Mouse (Mus musculus) CD4-positive naive resting alpha-beta T cell, adult 57 days (primary cell): ENCODE results near the gene Pitpnm1. TPM values are rescaled to one million over a fixed set of nuclear protein-coding genes. Genes with fewer than 3 reads are reported as not detected.

ENCODE experiments used
- total RNA-seq: library from RNA; stranded (reverse); gene quantifications from one replicate; pipeline ENCODE4 v1.2.4, GENCODE M21; 2023

Gene Pitpnm1
- total RNA-seq = 314 TPM

GRCm38 (mm10) chr19:4099837-4100717, at the start of gene Pitpnm1:
TSS of gene Pitpnm1 (plus strand) at chr19:4099998.

GRCm38 (mm10) chr19:4059069-4059740, 40.6 kb upstream of the Pitpnm1 start, which contains the start of gene Gstp3:
TSS of gene Gstp3 (minus strand) at chr19:4059569.

DNA sequence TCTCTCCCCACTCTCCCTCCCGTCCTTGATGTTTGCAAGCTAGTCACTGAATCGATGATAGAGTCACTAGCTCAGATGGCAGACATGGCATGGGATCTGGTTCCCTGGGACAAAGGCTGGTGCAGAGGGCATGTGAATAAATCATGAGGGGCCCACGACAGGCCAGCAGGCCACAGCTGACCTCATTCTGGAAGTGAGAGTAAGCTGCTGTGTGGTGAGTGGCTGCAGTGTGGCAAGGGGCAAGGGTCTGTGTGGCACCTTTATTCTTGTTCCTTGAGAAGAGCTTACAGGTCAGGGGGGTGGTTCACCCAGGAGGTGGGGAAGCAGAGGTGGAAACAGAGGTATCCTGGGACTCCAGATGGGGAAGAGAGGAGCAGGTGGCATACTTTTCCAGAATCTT, 18.4 kb upstream of the Pitpnm1 start, which contains the start of gene Cabp2:
Gene Cabp2, plus strand, starts transcription at position 185 of the 400 bp plus-strand sequence.

DNA sequence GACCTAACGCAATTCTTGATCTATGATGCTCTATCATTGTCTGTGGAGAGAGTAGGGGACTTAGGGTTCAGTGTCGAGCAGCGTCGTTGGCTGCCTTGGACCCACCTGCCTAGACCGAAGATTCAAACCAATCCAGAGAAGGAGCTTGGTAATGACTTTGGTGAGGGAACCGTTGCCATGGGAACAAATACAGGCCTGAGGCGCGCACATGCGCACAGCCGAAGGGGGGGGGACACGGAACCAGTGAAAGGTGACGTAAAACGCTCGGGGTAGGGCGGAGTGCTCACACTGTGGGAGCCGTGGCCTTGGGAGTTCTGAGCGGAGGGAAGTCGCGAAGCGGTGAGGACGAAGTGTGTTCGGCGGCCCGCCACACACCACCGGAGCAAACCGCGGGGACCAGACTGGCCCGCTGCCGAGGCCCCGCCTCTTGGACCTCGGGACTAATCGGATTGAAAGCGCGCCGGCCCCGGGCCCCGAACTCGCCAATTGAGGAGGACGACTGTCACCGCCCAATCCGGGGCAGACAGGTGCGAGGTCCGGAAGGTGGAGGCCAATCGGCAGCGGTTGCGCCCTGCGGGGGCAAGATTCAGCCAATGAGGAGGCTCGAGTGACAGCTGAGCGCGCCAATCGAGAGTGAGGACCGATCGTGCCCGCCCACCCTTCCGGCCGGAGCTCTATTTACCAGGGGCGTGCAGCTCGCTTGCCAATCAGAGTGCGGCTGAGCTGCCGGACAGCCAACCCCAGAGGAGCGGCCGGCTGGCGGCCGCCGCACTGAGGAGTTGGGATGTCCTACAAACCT, 3.0 kb upstream of the Pitpnm1 start, which contains the start of gene Cdk2ap2:
Gene Cdk2ap2, plus strand, starts transcription at position 541 of the 799 bp plus-strand sequence.

DNA sequence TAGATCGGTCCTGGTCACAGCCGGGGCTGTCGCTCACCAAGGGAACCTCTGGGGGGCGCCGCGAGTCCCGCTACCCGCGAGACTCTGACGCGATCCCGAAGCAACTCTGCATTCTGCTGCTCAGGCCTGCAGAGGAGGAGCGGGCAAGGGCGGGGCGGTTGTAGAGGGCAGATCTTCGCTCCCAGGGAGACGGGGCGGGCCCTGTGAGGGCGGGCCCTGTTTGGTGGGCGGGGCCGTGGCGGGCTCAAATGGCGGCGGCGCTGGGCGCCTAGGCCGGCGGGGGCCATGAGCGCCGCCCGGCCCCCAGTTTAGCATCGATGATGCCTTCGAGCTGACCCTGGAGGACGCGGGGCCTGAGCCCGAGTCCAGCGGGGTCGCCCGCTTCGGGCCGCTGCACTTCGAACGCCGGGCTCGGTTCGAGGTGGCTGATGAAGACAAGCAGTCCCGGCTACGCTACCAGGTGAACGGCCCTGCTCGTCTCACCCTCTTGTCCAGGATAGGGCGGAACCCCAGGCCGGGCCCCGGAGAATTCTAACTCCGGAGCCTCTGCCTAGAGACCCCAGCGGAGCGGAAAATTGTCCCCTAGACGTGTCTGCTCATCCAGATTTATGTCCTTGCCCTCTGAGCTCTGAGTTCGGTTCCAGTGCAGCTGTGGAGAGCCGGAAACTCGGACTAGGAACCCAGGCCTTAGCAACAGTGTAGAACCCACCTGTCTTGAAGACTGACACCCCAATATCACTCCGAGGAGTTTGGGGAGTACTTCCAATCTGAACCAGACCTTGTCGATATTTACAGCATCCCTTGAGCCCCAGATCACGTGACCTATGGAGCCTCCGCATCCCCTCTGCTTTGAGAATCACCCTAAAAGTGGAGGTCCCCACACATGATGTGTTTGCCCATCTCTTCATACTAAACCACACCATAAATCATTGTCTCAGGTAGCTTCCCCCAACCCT, 26.2 kb downstream of the Pitpnm1 start, which contains the start of gene Aip:
Gene Aip, minus strand, starts transcription at position 118 of the 956 bp plus-strand sequence.

GRCm38 (mm10) chr19:4139446-4139845, 39.6 kb downstream of the Pitpnm1 start, which contains the start of gene Gpr152:
TSS of gene Gpr152 (plus strand) at chr19:4139787.

DNA sequence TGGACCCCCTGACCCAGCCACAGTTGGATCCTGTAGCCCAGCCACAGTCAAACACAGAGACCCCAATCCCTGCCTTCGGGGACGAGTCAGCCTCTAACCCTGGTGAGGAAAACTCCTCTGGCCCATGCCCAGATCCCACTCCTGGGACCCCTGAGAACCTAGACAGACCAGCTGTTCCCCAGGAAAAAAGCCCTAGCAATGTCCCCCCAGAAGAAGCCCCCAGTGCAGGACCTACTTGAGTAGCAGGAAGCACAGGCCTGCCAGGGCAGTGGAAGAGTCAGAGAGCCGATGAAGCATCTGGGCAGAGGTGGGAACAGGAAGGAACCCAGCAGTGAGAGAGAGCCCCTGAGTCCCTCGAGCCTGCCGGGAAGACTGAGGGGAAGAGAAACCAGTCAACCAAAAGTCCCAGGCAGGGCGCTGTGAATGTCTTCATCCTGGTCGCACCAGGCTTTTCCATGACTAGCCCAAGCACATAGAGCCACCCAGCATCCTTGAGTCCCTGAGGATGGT, 44.0 kb downstream of the Pitpnm1 start, which contains the start of gene Cabp4:
Gene Cabp4, minus strand, starts transcription at position 275 of the 510 bp plus-strand sequence.

GRCm38 (mm10) chr19:4148491-4148806, 48.7 kb downstream of the Pitpnm1 start, which contains the start of gene Coro1b:
TSS of gene Coro1b (plus strand) at chr19:4148619.

GRCm38 (mm10) chr19:4153232-4153654, 53.4 kb downstream of the Pitpnm1 start, which contains the start of gene Ptprcap:
TSS of gene Ptprcap (plus strand) at chr19:4153604.

DNA sequence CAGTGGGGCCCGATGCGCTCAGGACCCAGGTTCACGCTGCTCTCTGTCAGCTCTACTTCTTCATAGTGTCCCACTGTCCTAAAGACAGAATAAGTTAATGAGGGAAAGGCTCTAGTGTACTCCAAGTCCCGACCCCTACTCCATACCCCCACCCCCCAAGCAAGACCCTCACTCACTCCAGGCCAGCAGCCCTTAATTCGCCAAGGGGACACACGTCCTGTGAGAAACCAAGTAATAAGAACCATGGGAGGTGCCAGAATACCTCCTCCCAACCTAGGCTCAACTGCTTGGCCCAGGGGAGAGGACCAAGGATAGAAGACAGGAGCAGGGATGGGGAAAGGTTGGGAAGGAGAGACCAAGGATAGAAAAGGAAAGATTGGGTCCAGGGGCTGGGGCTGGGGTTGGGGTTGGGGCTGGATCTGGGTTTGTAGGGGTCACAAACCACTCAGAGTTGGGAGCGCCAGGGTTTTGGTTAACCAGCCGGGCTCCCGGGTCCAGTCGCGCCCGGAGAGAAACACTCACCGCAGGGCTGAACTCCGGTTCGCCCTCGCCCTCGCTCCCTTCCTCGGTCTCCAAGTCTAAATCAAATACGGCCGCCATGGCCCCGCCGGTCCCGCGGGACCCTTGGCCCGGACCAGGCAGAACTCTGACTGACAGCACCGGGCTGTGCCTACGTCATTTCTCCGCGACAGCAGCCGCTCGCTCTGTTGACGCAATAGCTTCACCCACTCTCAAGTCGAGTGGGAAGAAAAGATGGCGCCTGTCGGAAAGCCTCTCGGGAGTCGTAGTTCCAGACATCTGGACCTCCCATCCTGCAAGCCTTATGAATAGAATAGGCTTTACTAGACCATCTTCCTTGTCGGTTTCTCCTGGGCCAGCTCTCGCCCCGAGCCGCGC, 63.1 kb downstream of the Pitpnm1 start, which contains the start of gene Rps6kb2:
Gene Rps6kb2, minus strand, starts transcription at position 709 of the 897 bp plus-strand sequence.

Other genes with a start within 250 kb of the Pitpnm1 start
- gene Chka, start 248.2 kb upstream of the Pitpnm1 start, total RNA-seq = 62.4 TPM
- gene Tcirg1, start 192.9 kb upstream of the Pitpnm1 start, total RNA-seq = 58.1 TPM
- gene Ndufs8, start 187.2 kb upstream of the Pitpnm1 start, total RNA-seq = 53.0 TPM
- 0.86 TPM for gene Aldh3b1, start 170.2 kb upstream of the Pitpnm1 start, total RNA-seq
- gene Unc93b1, start 164.8 kb upstream of the Pitpnm1 start, total RNA-seq = 27.8 TPM
- gene Aldh3b3, start 141.4 kb upstream of the Pitpnm1 start, total RNA-seq = not detected
- gene Aldh3b2, start 127.7 kb upstream of the Pitpnm1 start, total RNA-seq = not detected
- gene Acy3, start 113.4 kb upstream of the Pitpnm1 start, total RNA-seq = not detected
- gene Tbx10, start 107.2 kb upstream of the Pitpnm1 start, total RNA-seq = not detected
- gene Nudt8, start 99.4 kb upstream of the Pitpnm1 start, total RNA-seq = 9.0 TPM
- gene Gm49405, start 99.4 kb upstream of the Pitpnm1 start, total RNA-seq = 1.7 TPM
- 3.0 TPM for gene Doc2g, start 96.7 kb upstream of the Pitpnm1 start, total RNA-seq
- gene Ndufv1, start 87.2 kb upstream of the Pitpnm1 start, total RNA-seq = 85.1 TPM
- 196 TPM for gene Gstp1, start 62.0 kb upstream of the Pitpnm1 start, total RNA-seq
- 21.0 TPM for gene Gstp2, start 54.0 kb upstream of the Pitpnm1 start, total RNA-seq
- gene Gstp3, start 40.4 kb upstream of the Pitpnm1 start, total RNA-seq = 32.9 TPM
- gene Cabp2, start 18.4 kb upstream of the Pitpnm1 start, total RNA-seq = not detected
- 186 TPM for gene Cdk2ap2, start 2.8 kb upstream of the Pitpnm1 start, total RNA-seq
- 151 TPM for gene Aip, start 25.9 kb downstream of the Pitpnm1 start, total RNA-seq
- 0.80 TPM for gene Gpr152, start 39.8 kb downstream of the Pitpnm1 start, total RNA-seq
- 1.1 TPM for gene Cabp4, start 44.0 kb downstream of the Pitpnm1 start, total RNA-seq
- 129 TPM for gene Coro1b, start 48.6 kb downstream of the Pitpnm1 start, total RNA-seq
- gene Ptprcap, start 53.6 kb downstream of the Pitpnm1 start, total RNA-seq = 260 TPM
- 35.8 TPM for gene Rps6kb2, start 63.4 kb downstream of the Pitpnm1 start, total RNA-seq
- 69.3 TPM for gene Carns1, start 75.5 kb downstream of the Pitpnm1 start, total RNA-seq
- gene Tbc1d10c, start 91.3 kb downstream of the Pitpnm1 start, total RNA-seq = 305 TPM
- gene Ppp1ca, start 92.1 kb downstream of the Pitpnm1 start, total RNA-seq = 351 TPM
- 45.2 TPM for gene Rad9a, start 101.7 kb downstream of the Pitpnm1 start, total RNA-seq
- gene Clcf1, start 114.2 kb downstream of the Pitpnm1 start, total RNA-seq = 143 TPM
- gene AC109138.7, start 114.4 kb downstream of the Pitpnm1 start, total RNA-seq = not detected
- 66.6 TPM for gene Pold4, start 131.9 kb downstream of the Pitpnm1 start, total RNA-seq
- 18.6 TPM for gene Ssh3, start 169.2 kb downstream of the Pitpnm1 start, total RNA-seq
- gene Ankrd13d, start 183.1 kb downstream of the Pitpnm1 start, total RNA-seq = 20.5 TPM
- 338 TPM for gene Grk2, start 206.2 kb downstream of the Pitpnm1 start, total RNA-seq